Mouse (Mus musculus) mammary gland, adult 2 months (tissue): ENCODE data around the gene Prr7. TPM values are rescaled to one million over a fixed set of nuclear protein-coding genes. Genes with fewer than 3 reads are reported as not detected.

Experiments used
- polyA plus RNA-seq: library from polyadenylated mRNA; depleted of rRNA; stranded (reverse); fragments of >200 nt; gene quantifications from 2 replicates; pipeline ENCODE4 v1.2.3, GENCODE M21; 2012; ENCODE audit warnings: low replicate concordance; rRNA removed

Prr7 gene
- polyA plus RNA-seq, result 5.0 and 42.2 TPM in 2 replicates

GRCm38 (mm10) chr13:55464027-55464884 lies at the start of gene Prr7:
Prr7 (plus strand) TSS chr13:55464267.

GRCm38 (mm10) chr13:55414743-55415380 lies 49.2 kb upstream of the Prr7 start, which contains the start of gene Pfn3:
Pfn3 (minus strand) TSS chr13:55415232.

GRCm38 (mm10) chr13:55426613-55427012 lies 37.5 kb upstream of the Prr7 start, which contains the start of gene F12:
F12 (minus strand) TSS chr13:55426793.

GRCm38 (mm10) chr13:55444937-55445315 lies 19.1 kb upstream of the Prr7 start, which contains the start of gene Grk6:
Grk6 (plus strand) TSS chr13:55445072.

GRCm38 (mm10) chr13:55487578-55488498 lies 23.8 kb downstream of the Prr7 start, which contains the start of gene Dbn1:
Dbn1 (minus strand) TSS chr13:55488111.

GRCm38 (mm10) chr13:55513111-55513748 lies 49.2 kb downstream of the Prr7 start, which contains the start of gene Pdlim7:
Pdlim7 (minus strand) TSS chr13:55513676.

Other genes with a start within 250 kb of the Prr7 start
- 248 and 369 TPM in 2 replicates for gene Prelid1, start 143.8 kb upstream of the Prr7 start, polyA plus RNA-seq
- gene Rab24, start 142.3 kb upstream of the Prr7 start, polyA plus RNA-seq, result 65.1 and 67.8 TPM in 2 replicates
- gene Mxd3, start 134.4 kb upstream of the Prr7 start, polyA plus RNA-seq, result 2.5 and 5.3 TPM in 2 replicates
- 114 and 147 TPM in 2 replicates for gene Lman2, start 101.5 kb upstream of the Prr7 start, polyA plus RNA-seq
- gene Rgs14, start 94.5 kb upstream of the Prr7 start, polyA plus RNA-seq, result 17.6 and 42.7 TPM in 2 replicates
- 0.47 and 0.53 TPM in 2 replicates for gene Slc34a1, start 66.1 kb upstream of the Prr7 start, polyA plus RNA-seq
- not detected in 2 replicates for gene Pfn3, start 49.0 kb upstream of the Prr7 start, polyA plus RNA-seq
- 0.16 and 3.2 TPM in 2 replicates for gene F12, start 37.5 kb upstream of the Prr7 start, polyA plus RNA-seq
- gene Grk6, start 19.2 kb upstream of the Prr7 start, polyA plus RNA-seq, result 93.6 and 123 TPM in 2 replicates
- gene Dbn1, start 23.8 kb downstream of the Prr7 start, polyA plus RNA-seq, result 54.6 and 75.0 TPM in 2 replicates
- 89.3 and 232 TPM in 2 replicates for gene Pdlim7, start 49.4 kb downstream of the Prr7 start, polyA plus RNA-seq
- 39.2 and 137 TPM in 2 replicates for gene Dok3, start 65.0 kb downstream of the Prr7 start, polyA plus RNA-seq
- gene Ddx41, start 72.4 kb downstream of the Prr7 start, polyA plus RNA-seq, result 50.1 and 68.2 TPM in 2 replicates
- gene Fam193b, start 106.9 kb downstream of the Prr7 start, polyA plus RNA-seq, result 111 and 142 TPM in 2 replicates
- gene Tmed9, start 109.5 kb downstream of the Prr7 start, polyA plus RNA-seq, result 48.5 and 54.2 TPM in 2 replicates
- 22.1 and 27.1 TPM in 2 replicates for gene B4galt7, start 135.6 kb downstream of the Prr7 start, polyA plus RNA-seq
- 13.8 and 18.4 TPM in 2 replicates for gene Caml, start 158.7 kb downstream of the Prr7 start, polyA plus RNA-seq
- gene Ddx46, start 170.8 kb downstream of the Prr7 start, polyA plus RNA-seq, result 10.4 and 12.9 TPM in 2 replicates
- gene B230219D22Rik, start 228.9 kb downstream of the Prr7 start, polyA plus RNA-seq, result 20.9 and 35.0 TPM in 2 replicates